Comparison of ENCODE assay signal across 30 mouse cellular contexts in the genomic region with DNA sequence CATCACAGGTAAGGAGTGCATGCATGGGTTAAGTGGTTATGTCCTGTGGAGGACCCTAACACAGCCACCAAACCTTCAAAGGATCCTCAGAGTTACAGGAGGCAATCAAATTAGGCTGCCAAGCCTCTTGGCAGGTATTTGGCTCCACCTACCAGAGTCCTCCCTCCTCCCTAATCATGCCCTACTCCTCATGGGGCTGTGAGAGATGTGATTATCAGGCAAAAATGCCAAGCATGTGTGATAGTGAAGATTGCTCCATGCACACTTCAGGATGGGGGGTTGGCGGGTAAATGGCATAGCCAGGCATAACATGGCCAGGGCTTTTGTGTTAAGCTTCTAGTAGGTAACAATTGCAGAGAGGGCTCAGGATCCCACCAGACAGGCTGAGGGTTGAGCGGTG. TPM values are rescaled to one million over a fixed set of nuclear protein-coding genes. Genes with fewer than 3 reads are reported as not detected.
DNase-seq lines count a peak whose midpoint lies in the region; ATAC-seq and TF ChIP-seq lines count a peak whose summit lies in the region.
"Had no signal": no experiment of that assay in that cellular context is flagged by ENCODE, and none has a peak within 500 bp of the region (broad histone marks: within the 10 kb centered on the region; RNA-seq: fewer than 3 reads in every experiment).

No protein-coding gene starts in this region.

- 0 out of 2 replicates have a peak, but pooled peaks cover 3% of the 10 kb centered on the region for H3K36me3 ChIP-seq in lung, postnatal 0 days (ENCODE audit: insufficient read depth, low read length)
- no peaks in the 10 kb centered on the region for H3K36me3 ChIP-seq in liver, adult 2 months (ENCODE audit: control insufficient read depth, insufficient read depth, low read length)
- H3K36me3 ChIP-seq in liver, postnatal 0 days (replicated peaks; ENCODE audit: insufficient read depth, low read length), result no peaks in the 10 kb centered on the region
- H3K36me3 ChIP-seq: forebrain, embryonic 15.5 days; G1E; heart, embryonic 15.5 days; neural tube, embryonic 15.5 days had no signal

- no peak for ATAC-seq in lung, postnatal 0 days
- no peak for ATAC-seq in liver, postnatal 0 days
- ATAC-seq: activated CD4-positive, CD25-positive, alpha-beta regulatory T cell, adult 4 months; forebrain, embryonic 15.5 days; hindbrain, postnatal 0 days; midbrain, embryonic 16.5 days had no signal

- H3K27ac ChIP-seq in lung, postnatal 0 days (ENCODE audit: low read length), result no peak overlapping the region
- no peak overlapping the region for H3K27ac ChIP-seq in liver, adult 2 months (replicated peaks; ENCODE audit: insufficient read depth, low read depth, low read length)
- H3K27ac ChIP-seq in liver, postnatal 0 days (ENCODE audit: low read depth), result 0 out of 2 replicates have a peak overlapping the region, but pooled peaks have one; percentile 70
- H3K27ac ChIP-seq in cerebellum, adult 2 months (ENCODE audit: insufficient read depth, low read length), result no peak overlapping the region
- H3K27ac ChIP-seq: embryonic facial prominence, embryonic 10.5 days; forebrain, embryonic 15.5 days; heart, embryonic 15.5 days; hindbrain, postnatal 0 days; neural tube, embryonic 15.5 days had no signal

- no peak overlapping the region for H3K4me3 ChIP-seq in lung, postnatal 0 days (ENCODE audit: low read depth, low read length)
- no peak overlapping the region for H3K4me3 ChIP-seq in liver, adult 2 months (ENCODE audit: insufficient read depth, low read depth, low read length)
- H3K4me3 ChIP-seq in liver, postnatal 0 days (ENCODE audit: low read depth, low read length), result no peak overlapping the region
- no peak overlapping the region for H3K4me3 ChIP-seq in cerebellum, adult 2 months (replicated peaks; ENCODE audit: insufficient read depth, low read depth, low read length)
- H3K4me3 ChIP-seq: embryonic facial prominence, embryonic 10.5 days; forebrain, embryonic 15.5 days; heart, embryonic 15.5 days; neural tube, embryonic 15.5 days had no signal

- TF ChIP-seq POLR2A in liver, adult 2 months (IDR thresholded peaks at IDR 0.05; ENCODE audit: extremely low read depth, insufficient read depth, low read length), result no peak
- no peak for TF ChIP-seq POLR2A in cerebellum, adult 2 months (IDR thresholded peaks at IDR 0.05; ENCODE audit: borderline replicate concordance, insufficient read depth, low read length)

- peaks cover 45% of the 10 kb centered on the region for H3K4me1 ChIP-seq in lung, postnatal 0 days (ENCODE audit: insufficient read depth, low read depth, low read length)
- H3K4me1 ChIP-seq in liver, adult 2 months (ENCODE audit: control insufficient read depth, insufficient read depth, low read length), result peaks cover 12% of the 10 kb centered on the region
- H3K4me1 ChIP-seq in liver, postnatal 0 days (ENCODE audit: insufficient read depth), result peaks cover 71% of the 10 kb centered on the region
- no peaks in the 10 kb centered on the region for H3K4me1 ChIP-seq in cerebellum, adult 2 months (ENCODE audit: control insufficient read depth, insufficient read depth, low read length)
- H3K4me1 ChIP-seq: forebrain, embryonic 15.5 days had no signal

- no peaks in the 10 kb centered on the region for H3K79me2 ChIP-seq in liver, adult 2 months (ENCODE audit: control insufficient read depth, insufficient read depth, low read length)

- H3K9ac ChIP-seq in lung, postnatal 0 days (replicated peaks; ENCODE audit: low read depth), result no peak overlapping the region
- no peak overlapping the region for H3K9ac ChIP-seq in liver, adult 2 months (ENCODE audit: low read depth, low read length)
- no peak overlapping the region for H3K9ac ChIP-seq in liver, postnatal 0 days (replicated peaks)
- H3K9ac ChIP-seq: forebrain, embryonic 15.5 days; heart, embryonic 15.5 days; neural tube, embryonic 15.5 days had no signal

- peak; percentile 77 for TF ChIP-seq EP300 in lung, postnatal 0 days (IDR thresholded peaks at IDR 0.05)
- TF ChIP-seq EP300 in liver, postnatal 0 days (IDR thresholded peaks at IDR 0.05; ENCODE audit: low read depth), result peak; percentile 90

- DNase-seq in lung, postnatal 0 days (ENCODE audit: low spot score), result peak; percentile 46
- no peak for DNase-seq in lung, adult 18-20 months
- DNase-seq in c-Kit-negative CD71-positive TER-119-positive erythroid progenitor cells, embryonic 14.5 days (ENCODE audit: low read depth, low spot score), result peak; percentile 43
- DNase-seq in liver, adult 2 months (ENCODE audit: extremely low read depth, low read depth, low spot score), result peak; percentile 34
- DNase-seq in liver, postnatal 0 days, result no peak
- no peak for DNase-seq in retina, postnatal 1 day
- DNase-seq in cerebellum, postnatal 10 days, result no peak
- DNase-seq in cerebellum, adult 2 months, result no peak
- DNase-seq: adrenal gland, postnatal 10 days; cerebellum, adult 18-20 months; gastrocnemius, postnatal 36 days; kidney, adult 9 months; kidney, postnatal 4 days; right cerebral cortex, postnatal 14 days; thymus, postnatal 4 days had no signal

- no peaks in the 10 kb centered on the region for H3K27me3 ChIP-seq in lung, postnatal 0 days (replicated peaks; ENCODE audit: insufficient read depth, low read length)
- H3K27me3 ChIP-seq in liver, adult 2 months (ENCODE audit: control insufficient read depth, insufficient read depth, low read length), result no peaks in the 10 kb centered on the region
- H3K27me3 ChIP-seq in liver, postnatal 0 days (ENCODE audit: insufficient read depth, low read length), result no peaks in the 10 kb centered on the region
- H3K27me3 ChIP-seq in cerebellum, adult 2 months (ENCODE audit: control insufficient read depth, insufficient read depth, low read length), result no peaks in the 10 kb centered on the region
- H3K27me3 ChIP-seq: forebrain, embryonic 15.5 days; heart, embryonic 15.5 days; neural tube, embryonic 15.5 days had no signal

- 81% methylated on average over 2 of the region's 2 CpGs for WGBS in lung, postnatal 0 days
- 97% methylated on average over 2 of the region's 2 CpGs for WGBS in liver, adult 2 months
- 70% methylated on average over 2 of the region's 2 CpGs for WGBS in liver, postnatal 0 days (ENCODE audit: insufficient replicate concordance)
- WGBS in cerebellum, adult 2 months, result 91% methylated on average over 2 of the region's 2 CpGs

- no peak for TF ChIP-seq CTCF in lung, postnatal 0 days (IDR thresholded peaks at IDR 0.05)
- no peak for TF ChIP-seq CTCF in liver, adult 2 months (IDR thresholded peaks at IDR 0.05; ENCODE audit: low read depth, low read length)
- no peak for TF ChIP-seq CTCF in liver, postnatal 0 days (IDR thresholded peaks at IDR 0.05; ENCODE audit: low read depth)
- TF ChIP-seq CTCF in cerebellum, adult 2 months (IDR thresholded peaks at IDR 0.05; ENCODE audit: borderline replicate concordance, insufficient read depth, low read depth, low read length), result no peak

- H3K4me2 ChIP-seq in lung, postnatal 0 days (replicated peaks; ENCODE audit: low read depth, low read length), result no peak overlapping the region
- peak overlapping the region; percentile 66 for H3K4me2 ChIP-seq in liver, postnatal 0 days (ENCODE audit: low read depth, low read length)
- H3K4me2 ChIP-seq: forebrain, embryonic 15.5 days; heart, embryonic 15.5 days; neural tube, embryonic 15.5 days had no signal

- H3K9me3 ChIP-seq in lung, postnatal 0 days (ENCODE audit: low read length), result no peaks in the 10 kb centered on the region
- H3K9me3 ChIP-seq in liver, postnatal 0 days (ENCODE audit: low read length), result no peaks in the 10 kb centered on the region
- H3K9me3 ChIP-seq: embryonic facial prominence, embryonic 10.5 days; forebrain, embryonic 15.5 days; G1E; heart, embryonic 15.5 days; neural tube, embryonic 15.5 days had no signal

RNA-seq across cellular contexts. Expression of a gene that starts 13.3 kb away (rescaled TPM):
- 514 and 711 TPM in 2 replicates for polyA plus RNA-seq in lung, postnatal 0 days (2015; fragmentation: Nextera tagmentation; extraction: Ambion mirVana)
- total RNA-seq in liver, adult 2 months (2014; rRNA removed), result 78.1 and 91.4 TPM in 2 replicates
- polyA plus RNA-seq in liver, adult 2 months (2012; rRNA removed), result 78.3 and 88.6 TPM in 2 replicates
- polyA plus RNA-seq in liver, postnatal 0 days (2015; fragmentation: Nextera tagmentation; extraction: Ambion mirVana), result 134 and 135 TPM in 2 replicates
- polyA plus RNA-seq in cerebellum, adult 2 months (2012; rRNA removed), result 2.0 and 4.4 TPM in 2 replicates
- polyA plus RNA-seq: G1E had no signal

RNA-seq across cellular contexts. Expression of a gene that starts 53.1 kb away (rescaled TPM):
- polyA plus RNA-seq in lung, postnatal 0 days (2015; fragmentation: Nextera tagmentation; extraction: Ambion mirVana), result 0.12 TPM in 1 of 2 replicates, not detected in the other
- 0.09 TPM in 1 of 2 replicates, not detected in the other for total RNA-seq in liver, adult 2 months (2014; rRNA removed)
- 0.09 TPM in 1 of 2 replicates, not detected in the other for polyA plus RNA-seq in liver, adult 2 months (2012; rRNA removed)
- polyA plus RNA-seq in liver, postnatal 0 days (2015; fragmentation: Nextera tagmentation; extraction: Ambion mirVana), result 0.08 and 0.09 TPM in 2 replicates
- polyA plus RNA-seq in cerebellum, adult 2 months (2012; rRNA removed), result not detected in 2 replicates
- total RNA-seq: adrenal gland, postnatal 10 days; common myeloid progenitor, adult 5-6 weeks; gastrocnemius, postnatal 36 days; heart, adult 8-10 months; hematopoietic stem cell, adult 5-6 weeks; hindbrain, postnatal 0 days; layer of hippocampus, postnatal 10 days; left cerebral cortex, adult 8-10 months; megakaryocyte, adult 5-6 weeks had no signal
- polyA plus RNA-seq: activated CD4-positive, CD25-positive, alpha-beta regulatory T cell, adult 4 months; embryonic facial prominence, embryonic 10.5 days; forebrain, embryonic 15.5 days; G1E; heart, embryonic 15.5 days; hindbrain, postnatal 0 days; limb, embryonic 11.5 days; midbrain, embryonic 16.5 days; neural tube, embryonic 15.5 days had no signal

Comparison
In these comparisons a context has a peak if more than half of its experiments do, and no peak if none do; other contexts are left out.
1. DNase-seq: peak in lung, postnatal 0 days (single experiment), c-Kit-negative CD71-positive TER-119-positive erythroid progenitor cells, embryonic 14.5 days (single experiment) and liver, adult 2 months (single experiment); none in lung, adult 18-20 months (0 of 2), liver, postnatal 0 days (single experiment), retina, postnatal 1 day (single experiment), cerebellum, postnatal 10 days (0 of 2) and cerebellum, adult 2 months (0 of 2).
2. RNA of a gene that starts 13.3 kb away (polyA plus RNA-seq): 514 to 711 TPM in lung, postnatal 0 days, 134 to 135 TPM in liver, postnatal 0 days and 78.3 to 88.6 TPM in liver, adult 2 months; 2.0 to 4.4 TPM in cerebellum, adult 2 months; every median in the first group is over 10 times any median in the second.